Mouse (Mus musculus) activated CD4-positive, CD25-positive, alpha-beta regulatory T cell, adult 4 months (primary cell): Measurements from ENCODE around the gene Gnb1l. TPM values are rescaled to one million over a fixed set of nuclear protein-coding genes. Genes with fewer than 3 reads are reported as not detected.

Experiments
- ATAC-seq: one replicate; pipeline ENCODE4 v1.8.0; 2017
- polyA plus RNA-seq, 2 experiments: library from polyadenylated mRNA; unstranded; fragments of 100-300 nt; shearing (Covaris generic); gene quantifications; one replicate each; pipeline ENCODE4 v1.2.1; 2017

Gene Gnb1l
- polyA plus RNA-seq: 10 to 100 TPM; 11.4 to 11.9 TPM

GRCm38 (mm10) chr16:18498558-18498990 is at the start of gene Gnb1l, which contains the start of gene Rtl10:
Gene Gnb1l (plus strand): TSS chr16:18498713.
Gene Rtl10 (plus strand): TSS chr16:18498901.
- ATAC-seq: peak; percentile 88

DNA sequence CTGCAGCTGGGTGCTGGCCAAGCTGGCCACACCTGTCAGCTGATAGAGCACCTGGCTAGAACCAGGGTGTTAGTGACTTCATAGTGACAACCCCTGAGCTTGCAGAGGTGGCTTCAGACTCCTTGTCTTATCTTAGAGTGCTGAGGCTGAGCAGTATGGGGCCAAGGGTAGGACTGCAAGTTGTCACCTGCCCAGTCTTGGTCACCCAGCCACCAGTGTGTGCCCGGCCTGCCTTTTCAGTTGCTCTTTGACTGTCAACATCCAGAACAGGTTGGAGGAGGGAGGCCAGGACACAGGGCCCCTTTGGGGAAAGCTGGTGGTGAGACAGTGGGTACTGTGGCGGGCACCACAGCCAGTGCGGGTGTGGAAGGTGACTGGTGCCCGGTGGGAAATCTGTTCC is 49.5 kb upstream of the Gnb1l start:
- ATAC-seq: no peak

DNA sequence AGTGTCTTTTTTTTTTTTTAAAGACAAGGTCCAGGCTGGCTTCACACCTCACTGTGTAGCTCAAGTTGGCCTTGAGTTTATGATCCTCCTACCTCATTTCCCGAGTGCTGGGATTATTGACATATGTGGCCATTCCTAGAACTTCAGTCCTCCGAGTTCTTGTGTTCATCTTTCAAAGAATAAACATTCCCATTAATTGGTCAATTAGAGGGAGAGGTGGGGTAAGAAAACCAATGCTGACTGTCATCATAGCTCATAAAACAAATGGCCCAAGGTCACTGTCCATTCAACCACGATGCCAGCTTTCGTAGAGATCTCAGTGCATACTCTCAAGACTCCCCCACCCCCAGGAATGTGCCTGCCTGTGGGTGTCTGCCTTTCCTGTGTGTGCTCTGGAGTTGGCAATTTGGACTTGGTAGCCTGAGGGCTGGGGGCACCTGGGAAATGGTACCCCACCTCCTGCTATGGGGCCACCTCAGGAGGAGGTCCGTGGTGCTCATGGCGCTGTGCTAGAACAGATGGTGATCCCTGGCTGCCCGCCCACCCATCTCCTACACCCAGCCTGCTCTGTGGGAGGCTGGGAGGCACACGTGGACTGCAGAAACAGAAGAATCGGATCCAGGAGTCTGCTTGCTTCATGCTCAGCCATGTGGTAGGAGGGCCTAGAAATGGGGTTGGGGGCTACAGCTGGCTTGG is 46.9 kb upstream of the Gnb1l start:
- ATAC-seq: no peak

GRCm38 (mm10) chr16:18452361-18452862 is 46.1 kb upstream of the Gnb1l start:
- ATAC-seq: peak; percentile 63

GRCm38 (mm10) chr16:18453846-18454245 is 44.7 kb upstream of the Gnb1l start:
- no peak for ATAC-seq

DNA sequence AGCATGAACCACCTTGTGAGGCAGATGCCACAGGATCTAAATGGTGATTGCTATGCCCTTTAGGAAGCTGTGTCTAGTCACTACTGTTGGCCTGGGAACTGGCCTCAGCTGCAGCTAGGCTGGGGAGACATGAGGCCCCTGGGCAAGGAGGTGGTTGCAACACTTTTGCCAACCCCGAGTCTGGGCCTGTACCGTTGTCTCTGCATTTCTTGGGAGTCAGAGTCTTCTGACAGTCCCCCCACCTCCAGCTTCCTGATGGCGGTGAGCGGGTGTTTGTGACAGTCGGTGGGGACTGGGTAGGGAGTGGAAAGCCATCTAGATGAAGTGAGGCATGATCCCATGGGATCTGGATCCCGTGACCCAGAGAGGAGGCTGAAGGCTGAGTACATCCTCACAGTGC is 43.1 kb upstream of the Gnb1l start:
- ATAC-seq: no peak

- no peak for ATAC-seq
These were observed 39.9 kb upstream of the Gnb1l start for GRCm38 (mm10) chr16:18458661-18459060.

GRCm38 (mm10) chr16:18459335-18459954 is 39.1 kb upstream of the Gnb1l start:
- ATAC-seq: peak; percentile 21

GRCm38 (mm10) chr16:18459955-18460370 is 38.5 kb upstream of the Gnb1l start:
- ATAC-seq: peak; percentile 97

- no peak for ATAC-seq
These were observed 37.7 kb upstream of the Gnb1l start for GRCm38 (mm10) chr16:18460826-18461225.

DNA sequence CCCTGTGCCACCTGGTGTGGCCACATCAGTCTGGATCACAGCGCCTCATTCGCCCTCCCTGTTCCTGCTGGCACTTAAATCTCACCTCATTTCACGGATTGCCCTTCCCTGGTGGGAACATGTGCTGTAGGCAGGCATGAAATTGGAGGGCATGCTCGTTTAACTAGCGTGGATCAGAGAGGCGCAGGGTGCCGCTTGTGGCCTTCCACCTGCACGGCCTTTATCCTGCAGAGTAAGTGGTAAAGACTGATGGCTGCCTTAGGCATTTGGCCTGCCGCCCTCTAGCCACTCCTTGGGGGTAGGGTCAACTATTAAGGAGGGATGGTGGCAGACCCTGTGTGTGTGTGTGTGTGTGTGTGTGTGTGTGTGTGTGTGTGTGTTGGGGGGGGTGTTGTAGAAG is 36.5 kb upstream of the Gnb1l start:
- ATAC-seq: no peak

- ATAC-seq: no peak
These were observed 35.9 kb upstream of the Gnb1l start for GRCm38 (mm10) chr16:18462598-18462997.

DNA sequence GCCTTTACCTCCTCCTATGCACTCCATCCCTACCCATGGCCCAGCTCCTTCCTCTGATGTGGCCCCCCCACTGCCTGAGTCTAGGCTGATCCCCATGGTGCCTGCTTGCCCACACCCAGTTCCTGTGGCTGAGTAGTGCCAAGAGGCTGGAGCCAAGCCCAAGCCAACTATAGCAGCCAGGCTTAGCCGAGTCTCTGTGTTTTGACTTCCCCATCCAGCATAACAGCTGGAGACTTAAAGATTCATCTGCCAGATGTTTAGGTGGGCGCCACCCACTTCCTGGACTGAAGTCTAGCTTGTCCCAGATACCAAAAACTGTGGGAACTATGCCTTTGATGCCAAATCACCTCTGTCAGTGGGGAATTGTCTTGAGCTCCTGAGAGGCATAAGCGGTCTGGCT is 34.2 kb upstream of the Gnb1l start:
- no peak for ATAC-seq

- ATAC-seq: no peak
These were observed 27.7 kb upstream of the Gnb1l start for GRCm38 (mm10) chr16:18470829-18471228.

DNA sequence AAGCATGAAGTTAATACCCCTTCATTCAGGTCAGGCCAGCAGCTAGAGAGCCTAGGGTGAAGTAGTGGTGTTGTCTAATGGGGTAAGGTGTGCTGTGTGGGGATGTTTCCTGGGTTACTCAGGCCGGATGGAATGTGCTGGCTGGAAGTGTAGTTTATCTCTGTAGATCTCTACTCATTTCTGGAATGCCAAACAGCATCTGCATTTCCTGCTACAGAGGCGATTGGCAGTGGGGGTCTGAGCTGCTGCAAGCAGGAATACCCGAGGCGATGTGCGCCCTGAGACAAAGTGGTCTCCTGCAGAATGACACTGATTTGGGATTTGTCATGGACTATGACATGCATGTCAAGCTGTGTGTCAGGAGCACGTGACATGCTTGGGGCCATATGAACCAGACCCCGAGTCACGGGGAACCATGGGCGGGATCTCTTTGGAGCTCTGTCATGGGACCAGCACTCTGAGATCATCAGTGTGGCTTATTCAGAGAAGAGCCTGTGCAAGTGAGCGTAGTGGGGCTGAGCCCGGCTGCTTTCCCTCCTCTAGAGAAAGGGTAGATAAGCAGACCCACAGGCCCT is 27.0 kb upstream of the Gnb1l start:
- ATAC-seq: no peak

DNA sequence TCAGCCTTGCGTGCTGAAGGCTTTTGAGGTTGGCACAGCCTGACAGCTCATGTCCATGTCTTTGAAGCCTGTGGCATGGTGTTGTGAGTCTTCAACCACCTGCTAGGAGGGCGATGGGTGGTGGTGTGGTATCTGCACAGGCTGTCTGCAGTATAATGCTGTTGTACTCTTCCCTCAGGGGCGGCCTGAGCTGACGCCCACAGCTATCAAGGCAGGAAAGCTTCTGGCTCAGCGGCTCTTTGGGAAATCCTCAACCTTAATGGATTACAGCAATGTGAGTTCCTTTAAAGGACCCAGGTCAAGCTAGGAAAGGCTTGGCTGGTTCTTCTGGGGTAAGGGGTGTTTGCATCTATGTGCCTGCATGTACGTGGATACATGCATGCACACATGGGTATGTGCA is 26.5 kb upstream of the Gnb1l start:
- no peak for ATAC-seq

DNA sequence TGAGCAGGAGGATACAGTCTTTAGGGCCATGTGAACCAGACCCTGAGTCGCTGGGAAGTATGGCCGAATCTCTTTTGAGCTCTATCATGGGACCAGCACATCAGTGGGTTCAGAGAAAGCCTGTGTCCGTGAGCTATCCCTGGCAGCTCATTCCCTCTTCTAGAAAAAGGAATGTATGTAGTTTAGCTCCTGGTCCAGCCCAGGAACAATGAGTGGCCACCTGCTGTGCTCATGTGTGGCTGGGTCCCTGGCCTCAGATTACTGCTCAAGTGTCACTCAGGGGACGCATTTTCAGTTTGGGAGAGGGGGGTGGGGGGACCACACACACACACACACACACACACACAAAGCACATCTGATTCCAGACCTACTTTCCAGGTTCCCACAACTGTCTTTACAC is 26.1 kb upstream of the Gnb1l start:
- ATAC-seq: no peak

- ATAC-seq: no peak
These were observed 25.5 kb upstream of the Gnb1l start for GRCm38 (mm10) chr16:18472976-18473375.

DNA sequence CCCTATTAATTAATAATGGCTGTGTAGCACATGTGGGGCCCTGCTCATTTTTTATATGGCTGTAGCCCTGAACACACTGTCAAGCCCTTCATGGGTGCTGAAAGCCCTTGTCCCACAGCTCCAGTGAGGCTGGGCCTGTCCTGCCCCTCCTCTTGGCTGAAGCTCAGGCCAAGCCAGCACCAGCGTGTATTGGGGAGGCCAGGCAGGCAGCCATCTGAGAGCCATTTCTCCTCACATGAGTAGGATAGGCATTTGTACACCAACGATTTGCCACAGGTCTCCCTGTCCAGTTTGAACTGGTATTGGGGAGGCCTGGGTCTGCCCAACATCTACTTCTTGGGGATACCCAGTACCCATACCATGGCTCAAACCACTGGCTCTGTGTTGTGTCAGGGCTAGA is 24.5 kb upstream of the Gnb1l start:
- no peak for ATAC-seq

DNA sequence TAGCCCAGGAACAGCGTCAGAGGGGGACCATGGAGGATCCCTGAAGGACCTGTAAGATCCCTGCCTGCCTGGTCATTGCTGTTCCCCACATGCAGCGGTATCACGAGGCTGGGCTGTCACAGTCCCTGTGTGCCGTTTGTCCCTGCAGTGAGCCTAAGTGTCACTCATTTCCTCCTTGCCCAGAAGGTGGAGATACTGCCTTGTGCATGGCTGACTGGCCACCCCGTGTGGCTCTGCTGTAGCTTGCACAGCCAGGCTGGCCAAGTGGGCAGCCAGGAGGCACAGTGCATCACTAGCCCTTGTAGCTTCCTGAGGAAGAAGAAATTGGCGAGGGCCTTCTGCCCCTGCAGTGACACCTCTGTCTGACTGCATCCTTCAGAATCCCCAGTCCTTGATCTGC is 20.5 kb upstream of the Gnb1l start:
- no peak for ATAC-seq

- ATAC-seq: no peak
These were observed 18.8 kb upstream of the Gnb1l start for GRCm38 (mm10) chr16:18479667-18480066.

DNA sequence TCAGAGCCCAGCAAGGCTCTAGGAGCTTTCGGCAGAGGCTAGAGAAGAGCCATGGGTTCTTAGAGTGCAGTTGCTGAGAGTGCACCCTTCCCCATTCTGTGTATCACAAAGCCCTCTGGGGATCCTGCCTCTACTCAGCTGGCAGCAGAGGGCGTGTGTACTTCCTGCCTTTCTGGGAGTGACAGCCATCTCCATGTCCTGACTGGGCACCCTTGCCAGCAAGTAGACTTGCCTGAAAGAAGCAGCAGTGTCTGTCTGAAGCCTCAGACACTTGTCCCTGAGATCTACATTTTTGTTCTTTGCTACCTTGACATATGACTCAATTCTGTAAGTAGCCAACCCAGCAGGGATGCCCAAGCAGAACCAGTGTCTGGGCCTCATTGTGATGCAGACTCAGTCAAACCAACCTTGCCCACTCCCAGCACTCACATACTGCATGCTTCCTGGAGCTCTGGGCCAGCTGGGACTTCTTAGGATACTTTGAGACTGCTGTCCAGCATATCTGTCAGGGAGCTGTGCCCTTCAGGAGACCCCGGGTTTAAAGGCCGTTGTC is 17.5 kb upstream of the Gnb1l start:
- ATAC-seq: no peak

DNA sequence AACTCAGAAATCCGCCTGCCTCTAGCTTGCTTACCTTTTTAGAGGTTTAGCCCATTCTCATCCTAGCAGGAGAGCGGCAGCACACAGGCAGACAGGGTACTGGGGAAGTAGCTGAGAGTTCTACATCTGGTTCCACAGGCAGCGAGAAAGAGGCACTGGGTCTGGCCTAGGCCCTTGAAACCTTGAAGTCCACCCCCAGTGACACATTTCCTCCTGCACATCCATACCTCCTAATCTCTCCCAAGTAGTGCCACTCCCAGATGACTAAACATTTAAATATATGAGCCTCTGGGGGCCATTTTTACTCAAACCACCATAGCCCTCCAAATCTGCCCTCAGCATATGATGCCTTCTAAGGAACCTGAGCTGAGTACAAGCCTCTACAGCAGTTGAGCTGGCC is 16.1 kb upstream of the Gnb1l start:
- ATAC-seq: no peak

- no peak for ATAC-seq
These were observed 14.7 kb upstream of the Gnb1l start for GRCm38 (mm10) chr16:18483839-18484238.
